Mouse (Mus musculus): ENCODE data around the gene Gm3250.

GRCm38 (mm10) chr10:77815514-77815913 is 33.2 kb upstream of the Gm3250 start:
- TF ChIP-seq MXI1 (IDR thresholded peaks at IDR 0.05; ENCODE audit: low read depth, low read length) = no peak
- no peak for TF ChIP-seq ETS1 (conservative IDR thresholded peaks at IDR 0.05; ENCODE audit: low read depth, low read length)
- no peak for TF ChIP-seq IRF4 (IDR thresholded peaks at IDR 0.05; ENCODE audit: low read depth, low read length)
- TF ChIP-seq POLR2AphosphoS2 (IDR thresholded peaks at IDR 0.05; ENCODE audit: low read depth, low read length) = no peak
- no peak for TF ChIP-seq MAFK (IDR thresholded peaks at IDR 0.05; ENCODE audit: insufficient replicate concordance, low read length)
- no peak for TF ChIP-seq MAZ (IDR thresholded peaks at IDR 0.05; ENCODE audit: low read depth, low read length)
- TF ChIP-seq UBTF (IDR thresholded peaks at IDR 0.05; ENCODE audit: low read depth, low read length) = no peak
- TF ChIP-seq SMC3 (IDR thresholded peaks at IDR 0.05; ENCODE audit: low read depth, low read length) = peak; percentile 50
- no peak for TF ChIP-seq EP300 (IDR thresholded peaks at IDR 0.05; ENCODE audit: low read length)
- TF ChIP-seq CTCF (conservative IDR thresholded peaks at IDR 0.05 in 1 of 2, IDR thresholded peaks at IDR 0.05 in 1 of 2; ENCODE audit: low read depth in 2 of 2, low read length in 2 of 2) = peak; percentile 72 to 81
- TF ChIP-seq USF1 (IDR thresholded peaks at IDR 0.05; ENCODE audit: low read depth, low read length) = no peak

Measured in CH12.LX (cell line).